Mouse (Mus musculus) spleen, adult 12 weeks (tissue): Measurements from ENCODE around the gene Krtap21-1.

Experiments
- DNase-seq: peaks from one replicate; pipeline ENCODE4 v3.0.0; 2022; ENCODE audit warnings: low spot score

The Krtap21-1 gene

GRCm38 (mm10) chr16:89403768-89404167 lies at the start of gene Krtap21-1:
TSS of gene Krtap21-1 (minus strand) at chr16:89403868.
- no peak for DNase-seq

GRCm38 (mm10) chr16:89429586-89429985 lies 25.9 kb upstream of the Krtap21-1 start:
- DNase-seq, result no peak

GRCm38 (mm10) chr16:89425310-89425709 lies 21.6 kb upstream of the Krtap21-1 start:
- DNase-seq, result no peak

GRCm38 (mm10) chr16:89420011-89420410 lies 16.3 kb upstream of the Krtap21-1 start, which contains the start of gene Krtap6-2:
TSS of gene Krtap6-2 (minus strand) at chr16:89420111.
- no peak for DNase-seq

GRCm38 (mm10) chr16:89416311-89416710 lies 12.6 kb upstream of the Krtap21-1 start:
- DNase-seq, result no peak

GRCm38 (mm10) chr16:89410345-89411068 lies 6.8 kb upstream of the Krtap21-1 start:
- DNase-seq, result no peak

GRCm38 (mm10) chr16:89372734-89373461 lies 30.8 kb downstream of the Krtap21-1 start:
- DNase-seq, result no peak
